Comparison of ENCODE assay signal across 8 mouse cellular contexts in the genomic region with DNA sequence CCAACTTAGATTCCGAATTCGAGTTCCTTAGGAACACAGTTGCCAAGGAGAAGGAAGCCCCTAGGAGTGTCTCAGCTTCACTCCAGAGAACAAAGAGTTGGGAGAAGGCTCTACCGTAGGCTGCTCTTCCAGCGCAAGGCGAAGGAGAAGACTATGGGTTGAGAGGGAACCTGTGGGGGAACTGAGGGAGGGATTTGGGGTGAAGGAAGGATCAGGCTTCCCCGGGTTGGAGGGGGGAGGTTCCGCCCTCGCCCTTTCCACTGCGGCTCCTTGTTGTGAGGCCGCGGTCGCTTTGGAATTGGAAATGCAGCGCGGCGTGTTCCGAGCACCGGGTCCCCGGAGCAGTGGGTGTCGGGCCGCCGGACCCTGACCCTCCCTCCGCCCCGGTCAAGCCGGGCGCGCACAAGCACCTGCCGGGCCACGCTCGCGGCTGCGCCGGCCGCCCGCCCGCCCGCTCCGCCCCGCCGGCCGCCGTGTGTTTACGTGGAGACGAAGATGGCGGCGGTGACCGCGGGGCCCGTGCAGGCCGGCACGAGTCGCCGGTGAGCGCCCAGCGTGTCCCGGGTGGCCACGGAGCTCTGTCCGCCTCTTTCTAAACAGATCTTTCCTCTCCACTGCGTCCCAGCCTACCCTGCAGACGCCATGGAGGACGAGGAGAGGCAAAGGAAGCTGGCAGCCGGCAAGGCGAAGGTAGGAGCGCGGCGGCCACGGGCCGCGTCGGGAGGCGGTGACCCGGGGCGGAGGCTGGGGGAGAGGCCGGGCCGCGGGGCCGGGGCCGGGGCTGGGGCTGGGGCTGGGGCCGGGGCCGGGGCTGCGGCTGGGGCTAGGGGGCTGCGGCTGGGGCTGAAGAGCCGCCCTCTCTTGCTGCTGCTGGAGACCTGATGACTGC. TPM values are rescaled to one million over a fixed set of nuclear protein-coding genes. Genes with fewer than 3 reads are reported as not detected.
DNase-seq lines count a peak whose midpoint lies in the region; ATAC-seq and TF ChIP-seq lines count a peak whose summit lies in the region.

A gene (plus strand): TSS at position 254 of the 889 bp plus-strand sequence.

- TF ChIP-seq CTCF in C2C12 (IDR thresholded peaks at IDR 0.05; ENCODE audit: control insufficient read depth, insufficient read depth, insufficient read length), result no peak
- TF ChIP-seq CTCF in embryonic fibroblast, embryonic 13.5 days (IDR thresholded peaks at IDR 0.05; ENCODE audit: borderline replicate concordance, insufficient read depth, low read length), result no peak

- DNase-seq in brain, adult 2 months (ENCODE audit: low read depth, low spot score), result peak; percentile 79
- DNase-seq in liver, embryonic 11.5 days (ENCODE audit: low spot score), result peak; percentile 86
- peak; percentile 65 for DNase-seq in naive thymus-derived CD4-positive, alpha-beta T cell, adult 2 months (ENCODE audit: low read depth)
- DNase-seq in splenic B cell, adult 2 months (ENCODE audit: low read depth, low spot score), result peak; percentile 55

- H3K27me3 ChIP-seq in C2C12 (ENCODE audit: control insufficient read depth, insufficient read depth, insufficient read length), result no peaks in the 10 kb centered on the region
- no peaks in the 10 kb centered on the region for H3K27me3 ChIP-seq in heart, embryonic 11.5 days (ENCODE audit: control insufficient read depth, insufficient read depth, low read length)
- H3K27me3 ChIP-seq in kidney, embryonic 16.5 days (ENCODE audit: insufficient read depth, low read length), result no peaks in the 10 kb centered on the region
- H3K27me3 ChIP-seq in liver, embryonic 11.5 days (replicated peaks; ENCODE audit: control insufficient read depth, insufficient read depth, low read length), result no peaks in the 10 kb centered on the region
- H3K27me3 ChIP-seq in splenic B cell, adult 2 months (ENCODE audit: control insufficient read depth, insufficient read depth, low read length, poor library complexity, severe bottlenecking), result no peaks in the 10 kb centered on the region

- peaks cover 33% of the 10 kb centered on the region for H3K79me2 ChIP-seq in C2C12 (ENCODE audit: control insufficient read depth, insufficient read depth)

- peak; percentile 88 for ATAC-seq in heart, embryonic 11.5 days (replicated peaks; ENCODE audit: insufficient number of reproducible peaks, low FRiP score, low TSS enrichment)
- ATAC-seq in kidney, embryonic 16.5 days (ENCODE audit: low FRiP score, low TSS enrichment), result peak; percentile 95
- peak; percentile 89 for ATAC-seq in liver, embryonic 11.5 days (replicated peaks; ENCODE audit: low FRiP score)

- peaks cover 5% of the 10 kb centered on the region for H3K79me3 ChIP-seq in C2C12 (ENCODE audit: low read depth)

- no peaks in the 10 kb centered on the region for H3K36me3 ChIP-seq in C2C12 (ENCODE audit: control insufficient read depth, insufficient read depth)
- H3K36me3 ChIP-seq in heart, embryonic 11.5 days (ENCODE audit: control insufficient read depth, insufficient read depth, low read length), result no peaks in the 10 kb centered on the region
- no peaks in the 10 kb centered on the region for H3K36me3 ChIP-seq in kidney, embryonic 16.5 days (ENCODE audit: insufficient read depth, low read length)
- H3K36me3 ChIP-seq in liver, embryonic 11.5 days (ENCODE audit: control insufficient read depth, insufficient read depth, low read length), result no peaks in the 10 kb centered on the region
- H3K36me3 ChIP-seq in splenic B cell, adult 2 months (ENCODE audit: control insufficient read depth, insufficient read depth, low read length, poor library complexity, severe bottlenecking), result no peaks in the 10 kb centered on the region

- H3K4me2 ChIP-seq in heart, embryonic 11.5 days, result peak within 1 kb of the TSS; percentile 85
- peak within 1 kb of the TSS; percentile 80 for H3K4me2 ChIP-seq in kidney, embryonic 16.5 days (replicated peaks; ENCODE audit: low read depth, low read length)
- peak within 1 kb of the TSS; percentile 87 for H3K4me2 ChIP-seq in liver, embryonic 11.5 days

- H3K4me1 ChIP-seq in embryonic fibroblast, embryonic 13.5 days (ENCODE audit: control insufficient read depth, insufficient read depth, low read length), result no peaks in the 10 kb centered on the region
- peaks cover 10% of the 10 kb centered on the region for H3K4me1 ChIP-seq in heart, embryonic 11.5 days (ENCODE audit: control insufficient read depth, insufficient read depth, low read length)
- H3K4me1 ChIP-seq in kidney, embryonic 16.5 days (ENCODE audit: insufficient read depth, low read length), result peaks cover 16% of the 10 kb centered on the region
- peaks cover 9% of the 10 kb centered on the region for H3K4me1 ChIP-seq in liver, embryonic 11.5 days (replicated peaks; ENCODE audit: control insufficient read depth, insufficient read depth, low read length)

- peak within 1 kb of the TSS; percentile 96 for H3ac ChIP-seq in C2C12 (ENCODE audit: control insufficient read depth, insufficient read length, low read depth)

- H3K27ac ChIP-seq in embryonic fibroblast, embryonic 13.5 days (ENCODE audit: insufficient read depth, low read length), result 0 out of 2 replicates have a peak within 1 kb of the TSS, but pooled peaks have one; percentile 39
- H3K27ac ChIP-seq in heart, embryonic 11.5 days (ENCODE audit: low read depth, low read length), result peak within 1 kb of the TSS; percentile 90
- H3K27ac ChIP-seq in kidney, embryonic 16.5 days (ENCODE audit: low read length), result peak within 1 kb of the TSS; percentile 93
- peak within 1 kb of the TSS; percentile 70 for H3K27ac ChIP-seq in liver, embryonic 11.5 days (ENCODE audit: low read depth, low read length)

- peak; percentile 81 for TF ChIP-seq POLR2A in embryonic fibroblast, embryonic 13.5 days (IDR thresholded peaks at IDR 0.05; ENCODE audit: low read depth, low read length)

- WGBS in heart, embryonic 11.5 days (ENCODE audit: insufficient replicate concordance), result under 1% methylated on average over 54 of the region's 82 CpGs
- under 1% methylated on average over 41 of the region's 82 CpGs for WGBS in kidney, embryonic 16.5 days
- WGBS in liver, embryonic 11.5 days, result 0% methylated on average over 58 of the region's 82 CpGs

- H3K4me3 ChIP-seq in C2C12 (ENCODE audit: insufficient read depth, poor library complexity, severe bottlenecking), result peak within 1 kb of the TSS; percentile 59
- peak within 1 kb of the TSS; percentile 72 for H3K4me3 ChIP-seq in embryonic fibroblast, embryonic 13.5 days (ENCODE audit: insufficient read depth, low read length)
- peak within 1 kb of the TSS; percentile 94 for H3K4me3 ChIP-seq in heart, embryonic 11.5 days (ENCODE audit: low read depth, low read length)
- peak within 1 kb of the TSS; percentile 85 for H3K4me3 ChIP-seq in kidney, embryonic 16.5 days (ENCODE audit: low read length)
- peak within 1 kb of the TSS; percentile 91 for H3K4me3 ChIP-seq in liver, embryonic 11.5 days (ENCODE audit: low read depth, low read length)

- H3K9ac ChIP-seq in heart, embryonic 11.5 days (ENCODE audit: low read depth, low read length), result peak within 1 kb of the TSS; percentile 99
- peak within 1 kb of the TSS; percentile 96 for H3K9ac ChIP-seq in kidney, embryonic 16.5 days (replicated peaks; ENCODE audit: low read length)
- peak within 1 kb of the TSS; percentile 97 for H3K9ac ChIP-seq in liver, embryonic 11.5 days (ENCODE audit: low read depth, low read length)

- no peaks in the 10 kb centered on the region for H3K9me3 ChIP-seq in heart, embryonic 11.5 days (replicated peaks; ENCODE audit: control insufficient read depth, low read length)
- no peaks in the 10 kb centered on the region for H3K9me3 ChIP-seq in kidney, embryonic 16.5 days (ENCODE audit: low read length)
- no peaks in the 10 kb centered on the region for H3K9me3 ChIP-seq in liver, embryonic 11.5 days (ENCODE audit: control insufficient read depth, low read length)

TF ChIP-seq in C2C12, 6 proteins besides CTCF, POLR2A, EP300 and RAD21:
- TF ChIP-seq FOSL1 (IDR thresholded peaks at IDR 0.05; ENCODE audit: insufficient read depth, low read length, poor library complexity, severe bottlenecking), result no peak
- no peak for TF ChIP-seq CEBPB (IDR thresholded peaks at IDR 0.05; ENCODE audit: low read depth)
- TF ChIP-seq MAX (IDR thresholded peaks at IDR 0.05), result no peak
- no peak for TF ChIP-seq MYOG (IDR thresholded peaks at IDR 0.05; ENCODE audit: control insufficient read depth, extremely low read depth, insufficient read length)
- TF ChIP-seq MYOD1 (IDR thresholded peaks at IDR 0.05; ENCODE audit: control insufficient read depth, insufficient read length, low read depth), result no peak
- TF ChIP-seq USF1 (IDR thresholded peaks at IDR 0.05; ENCODE audit: low read depth), result no peak

RNA-seq across cellular contexts. Expression of the gene that starts here (rescaled TPM):
- 2.1 TPM for polyA plus RNA-seq in C2C12 (2012; fragmentation: generic; extraction: Trizol)
- polyA plus RNA-seq in embryonic fibroblast, embryonic 13.5 days (2011; ENCODE audit: insufficient read length, low read depth, missing spikeins), result 31.1 and 36.0 TPM in 2 replicates
- 85.8 and 99.1 TPM in 2 replicates for polyA plus RNA-seq in heart, embryonic 11.5 days (2014; fragmentation: Nextera tagmentation; extraction: Ambion mirVana)
- polyA plus RNA-seq in kidney, embryonic 16.5 days (2015; fragmentation: Nextera tagmentation; extraction: Ambion mirVana), result 113 and 126 TPM in 2 replicates
- 54.4 and 69.8 TPM in 2 replicates for polyA plus RNA-seq in liver, embryonic 11.5 days (2014; fragmentation: Nextera tagmentation; extraction: Ambion mirVana)

Comparison
In these comparisons a context has a peak if more than half of its experiments do, and no peak if none do; other contexts are left out.
1. Peak in every context shown above with its lines: DNase-seq, ATAC-seq, H3K4me3 ChIP-seq and H3K27ac ChIP-seq.
2. RNA of the gene that starts here (polyA plus RNA-seq): 113 to 126 TPM in kidney, embryonic 16.5 days, 85.8 to 99.1 TPM in heart, embryonic 11.5 days, 54.4 to 69.8 TPM in liver, embryonic 11.5 days and 31.1 to 36.0 TPM in embryonic fibroblast, embryonic 13.5 days; 2.1 TPM in C2C12 (single experiment); every median in the first group is over 10 times any median in the second.
3. H3K27ac ChIP-seq: peak in every context shown above with its lines; median percentile 93 in kidney, embryonic 16.5 days; 90 in heart, embryonic 11.5 days; 70 in liver, embryonic 11.5 days; 39 in embryonic fibroblast, embryonic 13.5 days.